Mouse (Mus musculus): ENCODE measurements at regions not wholly inside any gene's neighbourhood (a gene's known extent, or its start where the extent isn't known, plus 50 kb on each side); places are given as distances from the start of the nearest gene placed in this dataset.
"Not testable (repeated sequence)": the region's sequence is repeated elsewhere in the genome, so short reads cannot be mapped to it uniquely, and the experiment has no call there.

- Histone ChIP-seq H3ac (ENCODE audit: control insufficient read depth, insufficient read length) (no peak overlapping the region), H3K79me2 (ENCODE audit: control insufficient read depth, insufficient read depth) (no peaks in the 10 kb centered on the region), H3K4me3 (no peak overlapping the region), H3K27me3 (ENCODE audit: control insufficient read depth, insufficient read depth, insufficient read length) (no peaks in the 10 kb centered on the region), H3K36me3 (ENCODE audit: control insufficient read depth, insufficient read depth) (no peaks in the 10 kb centered on the region), H3K4me2 (ENCODE audit: low read depth) (no peak overlapping the region)
- TF ChIP-seq MAX (IDR thresholded peaks at IDR 0.05; ENCODE audit: low read depth) (no peak), POLR2A (IDR thresholded peaks at IDR 0.05; ENCODE audit: insufficient read length, low read depth) (no peak), MYOG (IDR thresholded peaks at IDR 0.05; ENCODE audit: control insufficient read depth in 1 of 3, insufficient read depth in 1 of 3, insufficient read length in 2 of 3, low read depth in 2 of 3) (no peak), POLR2AphosphoS2 (IDR thresholded peaks at IDR 0.05; ENCODE audit: insufficient read length, low read depth) (no peak), TCF12 (IDR thresholded peaks at IDR 0.05; ENCODE audit: insufficient read depth, poor library complexity, severe bottlenecking) (no peak), MYOD1 (IDR thresholded peaks at IDR 0.05; ENCODE audit: control insufficient read depth in 1 of 3, insufficient read length in 2 of 3, low read depth in 2 of 3) (no peak), REST (IDR thresholded peaks at IDR 0.05; ENCODE audit: insufficient read depth, insufficient read length) (no peak), USF1 (IDR thresholded peaks at IDR 0.05; ENCODE audit: low read depth) (no peak), TCF3 (IDR thresholded peaks at IDR 0.05; ENCODE audit: insufficient read length, low read depth) (no peak), SRF (IDR thresholded peaks at IDR 0.05; ENCODE audit: control insufficient read depth, insufficient read length, low read depth) (no peak), CEBPB (IDR thresholded peaks at IDR 0.05; ENCODE audit: insufficient read depth, poor library complexity, severe bottlenecking) (no peak), E2F4 (IDR thresholded peaks at IDR 0.05; ENCODE audit: insufficient read depth) (no peak)
Observed at GRCm38 (mm10) chr8:8965983-8966657, 275.8 kb upstream of the Arglu1 start.

DNA sequence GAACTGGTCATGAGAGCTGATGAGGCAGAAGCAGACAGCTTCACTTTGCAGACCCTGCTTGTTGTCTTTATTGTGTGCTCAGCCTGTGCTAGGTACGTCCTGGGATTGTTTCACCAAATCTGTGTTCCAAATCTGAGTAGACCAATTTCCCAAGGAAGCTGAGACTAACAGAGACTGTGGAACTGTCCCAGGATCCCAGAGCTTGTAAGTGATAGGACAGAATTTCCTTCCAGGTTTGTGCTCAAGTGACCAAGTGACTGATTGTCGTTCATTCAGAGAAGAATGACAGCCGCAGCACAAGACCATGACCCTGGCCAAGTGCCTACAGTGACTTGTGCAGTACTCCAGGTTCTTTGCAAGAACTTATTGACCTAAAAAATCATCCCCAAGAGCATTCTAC is 269.9 kb upstream of the Arglu1 start:
- H3K27me3 ChIP-seq (ENCODE audit: control insufficient read depth, insufficient read depth, insufficient read length): no peaks in the 10 kb centered on the region

DNA sequence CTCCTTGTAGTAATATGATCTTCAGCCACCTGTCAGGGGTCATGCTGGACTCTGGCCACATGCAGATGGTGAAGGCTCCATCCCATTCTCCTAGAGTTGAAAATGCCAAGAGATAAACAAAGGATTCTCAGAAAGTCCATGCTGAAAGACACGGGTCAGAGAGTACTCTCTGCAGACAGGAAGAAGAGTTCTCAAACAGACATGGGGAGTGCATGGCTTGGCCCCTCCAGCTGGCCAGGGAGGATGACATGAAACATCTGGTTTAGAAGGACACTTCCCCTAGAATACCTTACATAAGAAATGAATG is 269.4 kb upstream of the Arglu1 start:
- no peak overlapping the region for H3K4me3 ChIP-seq
- no peaks in the 10 kb centered on the region for H3K27me3 ChIP-seq (ENCODE audit: control insufficient read depth, insufficient read depth, insufficient read length)
- H3K4me2 ChIP-seq (ENCODE audit: low read depth): no peak overlapping the region
- H3ac ChIP-seq (ENCODE audit: control insufficient read depth, insufficient read length): no peak overlapping the region
- no peaks in the 10 kb centered on the region for H3K36me3 ChIP-seq (ENCODE audit: control insufficient read depth, insufficient read depth)
- no peak for TF ChIP-seq REST (IDR thresholded peaks at IDR 0.05; ENCODE audit: insufficient read depth, insufficient read length)
- TF ChIP-seq TCF12 (IDR thresholded peaks at IDR 0.05; ENCODE audit: insufficient read depth, poor library complexity, severe bottlenecking): no peak
- no peak for TF ChIP-seq USF1 (IDR thresholded peaks at IDR 0.05; ENCODE audit: low read depth)
- no peak for TF ChIP-seq SRF (IDR thresholded peaks at IDR 0.05; ENCODE audit: control insufficient read depth, insufficient read length, low read depth)
- TF ChIP-seq CEBPB (IDR thresholded peaks at IDR 0.05; ENCODE audit: insufficient read depth, poor library complexity, severe bottlenecking): no peak
- no peak for TF ChIP-seq E2F4 (IDR thresholded peaks at IDR 0.05; ENCODE audit: insufficient read depth)
- no peak for TF ChIP-seq MAX (IDR thresholded peaks at IDR 0.05; ENCODE audit: low read depth)
- no peak for TF ChIP-seq POLR2A (IDR thresholded peaks at IDR 0.05; ENCODE audit: insufficient read length, low read depth)
- TF ChIP-seq POLR2AphosphoS2 (IDR thresholded peaks at IDR 0.05; ENCODE audit: insufficient read length, low read depth): no peak
- TF ChIP-seq MYOD1 (IDR thresholded peaks at IDR 0.05; ENCODE audit: control insufficient read depth in 1 of 3, insufficient read length in 2 of 3, low read depth in 2 of 3): no peak
- H3K79me2 ChIP-seq (ENCODE audit: control insufficient read depth, insufficient read depth): no peaks in the 10 kb centered on the region

More for the DNA sequence above, 269.9 kb upstream of the Arglu1 start:
- Histone ChIP-seq H3ac (ENCODE audit: control insufficient read depth, insufficient read length) (no peak overlapping the region), H3K4me2 (ENCODE audit: low read depth) (no peak overlapping the region), H3K4me3 (no peak overlapping the region), H3K79me2 (ENCODE audit: control insufficient read depth, insufficient read depth) (no peaks in the 10 kb centered on the region), H3K36me3 (ENCODE audit: control insufficient read depth, insufficient read depth) (no peaks in the 10 kb centered on the region)
- TF ChIP-seq POLR2A (IDR thresholded peaks at IDR 0.05; ENCODE audit: insufficient read length, low read depth) (no peak), MAX (IDR thresholded peaks at IDR 0.05; ENCODE audit: low read depth) (no peak), POLR2AphosphoS2 (IDR thresholded peaks at IDR 0.05; ENCODE audit: insufficient read length, low read depth) (no peak), E2F4 (IDR thresholded peaks at IDR 0.05; ENCODE audit: insufficient read depth) (no peak), TCF3 (IDR thresholded peaks at IDR 0.05; ENCODE audit: insufficient read length, low read depth) (no peak), MYOG (IDR thresholded peaks at IDR 0.05; ENCODE audit: control insufficient read depth in 1 of 3, insufficient read depth in 1 of 3, insufficient read length in 2 of 3, low read depth in 2 of 3) (no peak), CEBPB (IDR thresholded peaks at IDR 0.05; ENCODE audit: insufficient read depth, poor library complexity, severe bottlenecking) (no peak), SRF (IDR thresholded peaks at IDR 0.05; ENCODE audit: control insufficient read depth, insufficient read length, low read depth) (no peak), TCF12 (IDR thresholded peaks at IDR 0.05; ENCODE audit: insufficient read depth, poor library complexity, severe bottlenecking) (no peak), USF1 (IDR thresholded peaks at IDR 0.05; ENCODE audit: low read depth) (no peak)

DNA sequence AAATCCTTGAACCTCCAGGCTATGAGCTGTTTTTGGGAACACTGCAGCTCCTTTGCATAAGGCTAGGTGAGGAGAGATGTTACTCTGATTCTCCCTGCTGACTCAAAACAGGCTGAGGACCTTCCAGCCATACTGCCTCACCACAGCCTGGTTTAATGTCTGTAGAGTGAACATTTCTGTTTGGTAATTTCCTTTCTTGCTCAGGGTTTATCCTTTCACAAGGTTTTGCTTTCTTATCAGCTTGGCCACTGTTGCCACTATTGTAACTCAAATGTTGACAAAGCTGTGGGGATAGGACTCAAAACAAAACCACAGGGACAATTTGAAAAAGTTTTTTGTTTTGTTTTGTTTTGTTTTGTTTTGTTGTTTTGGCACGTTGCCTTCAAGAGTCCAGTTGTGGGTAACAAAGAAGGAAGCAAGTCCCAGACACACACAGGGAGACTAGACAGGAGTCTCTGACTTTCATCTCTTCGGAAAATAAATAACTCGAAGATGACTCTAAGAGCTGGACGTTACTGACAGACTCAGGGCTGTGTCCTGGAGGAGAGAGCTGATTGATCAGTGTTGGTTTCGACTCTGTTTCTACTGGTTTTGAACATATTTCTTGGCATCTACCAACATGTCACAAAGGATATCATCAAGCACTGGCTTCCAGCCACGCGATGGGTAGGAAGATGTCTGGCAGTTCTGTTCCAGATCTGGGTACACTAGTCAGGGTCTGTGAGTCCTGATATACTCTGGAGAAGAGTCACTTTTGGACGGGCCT is 268.9 kb upstream of the Arglu1 start:
- no peak for TF ChIP-seq CEBPB (IDR thresholded peaks at IDR 0.05; ENCODE audit: insufficient read depth, poor library complexity, severe bottlenecking)
- TF ChIP-seq POLR2A (IDR thresholded peaks at IDR 0.05; ENCODE audit: insufficient read length, low read depth): no peak
- no peak overlapping the region for H3ac ChIP-seq (ENCODE audit: control insufficient read depth, insufficient read length)
- no peaks in the 10 kb centered on the region for H3K79me2 ChIP-seq (ENCODE audit: control insufficient read depth, insufficient read depth)
- no peaks in the 10 kb centered on the region for H3K27me3 ChIP-seq (ENCODE audit: control insufficient read depth, insufficient read depth, insufficient read length)
- no peak overlapping the region for H3K4me3 ChIP-seq
- no peak overlapping the region for H3K4me2 ChIP-seq (ENCODE audit: low read depth)
- H3K36me3 ChIP-seq (ENCODE audit: control insufficient read depth, insufficient read depth): no peaks in the 10 kb centered on the region

GRCm38 (mm10) chr8:8958140-8958539 is 267.8 kb upstream of the Arglu1 start:
- not testable (repeated sequence) for H3ac ChIP-seq (ENCODE audit: control insufficient read depth, insufficient read length); H3K36me3 ChIP-seq (ENCODE audit: control insufficient read depth, insufficient read depth); H3K4me2 ChIP-seq (ENCODE audit: low read depth); H3K79me2 ChIP-seq (ENCODE audit: control insufficient read depth, insufficient read depth); H3K27me3 ChIP-seq (ENCODE audit: control insufficient read depth, insufficient read depth, insufficient read length); H3K4me3 ChIP-seq
